Mouse (Mus musculus) embryonic facial prominence, embryonic 13.5 days (tissue): ENCODE results near the gene Agap1. TPM values are rescaled to one million over a fixed set of nuclear protein-coding genes. Genes with fewer than 3 reads are reported as not detected.

ENCODE experiments used
- ATAC-seq: fragments of 200-750 bp; cut with Nextera tagmentation; 2 replicates; pipeline ENCODE4 v1.8.0; 2017; ENCODE audit warnings: low read depth; ENCODE audit not compliant: insufficient number of reproducible peaks, insufficient read depth, low FRiP score, low TSS enrichment
- H3K27ac ChIP-seq: fragments of 300-500 bp; sonication (generic); 2 replicates; pipeline ENCODE4 v1.5.1; 2015; ENCODE audit warnings: moderate library complexity, mild to moderate bottlenecking, inconsistent platforms
- H3K27me3 ChIP-seq: fragments of 300-500 bp; sonication (generic); 2 replicates; pipeline ENCODE4 v1.6.1; 2015; ENCODE audit warnings: mild to moderate bottlenecking, inconsistent platforms
- H3K36me3 ChIP-seq: fragments of 300-500 bp; sonication (generic); 2 replicates; pipeline ENCODE4 v1.6.1; 2015; ENCODE audit warnings: mild to moderate bottlenecking, inconsistent platforms
- H3K4me1 ChIP-seq: fragments of 300-500 bp; sonication (generic); 2 replicates; pipeline ENCODE4 v1.6.1; 2015; ENCODE audit warnings: inconsistent platforms
- H3K4me2 ChIP-seq: fragments of 300-500 bp; sonication (generic); 2 replicates; pipeline ENCODE4 v1.6.1; 2015; ENCODE audit warnings: moderate library complexity, mild to moderate bottlenecking, inconsistent platforms
- H3K4me3 ChIP-seq: fragments of 300-500 bp; sonication (generic); 2 replicates; pipeline ENCODE4 v1.5.1; 2015; ENCODE audit warnings: mild to moderate bottlenecking, inconsistent platforms
- H3K9ac ChIP-seq: fragments of 300-500 bp; sonication (generic); 2 replicates; pipeline ENCODE4 v1.6.1; 2015; ENCODE audit warnings: mild to moderate bottlenecking, inconsistent platforms
- H3K9me3 ChIP-seq: fragments of 300-500 bp; sonication (generic); 2 replicates; pipeline ENCODE4 v1.6.1; 2016; ENCODE audit warnings: inconsistent platforms
- WGBS: fragments of 180-500 bp; shearing (Covaris S2); methylation state at CpG from one replicate; pipeline ENCODE4 v1.1.7; 2015; ENCODE audit warnings: mixed read lengths; 5-methylcytosine and 5-hydroxymethylcytosine counted together
- polyA plus RNA-seq: library from polyadenylated mRNA; unstranded; fragments of >200 nt; fragmentation: Nextera tagmentation; extraction: Ambion mirVana; gene quantifications from 2 replicates; pipeline ENCODE4 v1.2.1, GENCODE M21; 2015

The Agap1 gene
- polyA plus RNA-seq, 1 experiment from 2014 or later: 14.4 TPM

- Histone ChIP-seq H3K9ac (peak overlapping the region; percentile 17; the same call in 1 of the 2 replicates), H3K4me3 (no peak overlapping the region), H3K4me1 (peaks cover 16% of the 10 kb centered on the region), H3K27me3 (no peaks in the 10 kb centered on the region), H3K36me3 (0 out of 2 replicates have a peak, but pooled peaks cover 3% of the 10 kb centered on the region), H3K9me3 (no peaks in the 10 kb centered on the region), H3K27ac (peak overlapping the region; percentile 35; the same call in 1 of the 2 replicates), H3K4me2 (peak overlapping the region; percentile 15; the same call in 1 of the 2 replicates)
- no peak for ATAC-seq
- 20% methylated on average over 14 of the region's 14 CpGs for WGBS
Observed at GRCm38 (mm10) chr1:89816487-89817206, 362.0 kb downstream of the Agap1 start.

- H3K36me3 ChIP-seq: no peaks in the 10 kb centered on the region
- no peak overlapping the region for H3K9ac ChIP-seq
- H3K4me1 ChIP-seq: peaks cover 13% of the 10 kb centered on the region
- no peak overlapping the region for H3K4me2 ChIP-seq
- no peaks in the 10 kb centered on the region for H3K27me3 ChIP-seq
- 60% methylated on average over 4 of the region's 4 CpGs for WGBS
- H3K4me3 ChIP-seq: no peak overlapping the region
- H3K27ac ChIP-seq: no peak overlapping the region
- ATAC-seq: no peak
- no peaks in the 10 kb centered on the region for H3K9me3 ChIP-seq
Observed at GRCm38 (mm10) chr1:89821822-89822221, 367.2 kb downstream of the Agap1 start.

GRCm38 (mm10) chr1:89822431-89822830 is 367.8 kb downstream of the Agap1 start:
- no peaks in the 10 kb centered on the region for H3K9me3 ChIP-seq
- H3K4me3 ChIP-seq: no peak overlapping the region
- no peak for ATAC-seq
- H3K36me3 ChIP-seq: no peaks in the 10 kb centered on the region
- no peaks in the 10 kb centered on the region for H3K27me3 ChIP-seq
- 65% methylated on average over 3 of the region's 3 CpGs for WGBS
- no peak overlapping the region for H3K4me2 ChIP-seq
- H3K4me1 ChIP-seq: peaks cover 9% of the 10 kb centered on the region
- no peak overlapping the region for H3K9ac ChIP-seq
- no peak overlapping the region for H3K27ac ChIP-seq

GRCm38 (mm10) chr1:89823036-89823435 is 368.4 kb downstream of the Agap1 start:
- Histone ChIP-seq H3K4me3 (no peak overlapping the region), H3K4me1 (0 out of 2 replicates have a peak, but pooled peaks cover 6% of the 10 kb centered on the region), H3K27ac (no peak overlapping the region), H3K9ac (no peak overlapping the region), H3K27me3 (no peaks in the 10 kb centered on the region), H3K4me2 (no peak overlapping the region), H3K36me3 (no peaks in the 10 kb centered on the region), H3K9me3 (no peaks in the 10 kb centered on the region)
- ATAC-seq: no peak
- WGBS: 86% methylated on average over 7 of the region's 7 CpGs

GRCm38 (mm10) chr1:89827051-89827450 is 372.4 kb downstream of the Agap1 start:
- H3K27me3 ChIP-seq: no peaks in the 10 kb centered on the region
- no peak overlapping the region for H3K4me3 ChIP-seq
- H3K9ac ChIP-seq: no peak overlapping the region
- no peak overlapping the region for H3K4me2 ChIP-seq
- H3K4me1 ChIP-seq: 0 out of 2 replicates have a peak, but pooled peaks cover 9% of the 10 kb centered on the region
- no peaks in the 10 kb centered on the region for H3K9me3 ChIP-seq
- 74% methylated on average over 3 of the region's 3 CpGs for WGBS
- H3K36me3 ChIP-seq: no peaks in the 10 kb centered on the region
- ATAC-seq: no peak
- no peak overlapping the region for H3K27ac ChIP-seq

GRCm38 (mm10) chr1:89831095-89831494 is 376.5 kb downstream of the Agap1 start:
- H3K4me3 ChIP-seq: no peak overlapping the region
- WGBS: 83% methylated on average over 1 of the region's 1 CpGs
- no peaks in the 10 kb centered on the region for H3K9me3 ChIP-seq
- no peak overlapping the region for H3K4me2 ChIP-seq
- 0 out of 2 replicates have a peak, but pooled peaks cover 7% of the 10 kb centered on the region for H3K4me1 ChIP-seq
- no peak overlapping the region for H3K9ac ChIP-seq
- no peak overlapping the region for H3K27ac ChIP-seq
- ATAC-seq: no peak
- H3K36me3 ChIP-seq: peaks cover 6% of the 10 kb centered on the region
- no peaks in the 10 kb centered on the region for H3K27me3 ChIP-seq

GRCm38 (mm10) chr1:89844064-89844463 is 389.5 kb downstream of the Agap1 start:
- no peak for ATAC-seq
- H3K27ac ChIP-seq: no peak overlapping the region
- H3K36me3 ChIP-seq: peaks cover 37% of the 10 kb centered on the region
- H3K9ac ChIP-seq: no peak overlapping the region
- 76% methylated on average over 9 of the region's 9 CpGs for WGBS
- H3K4me3 ChIP-seq: no peak overlapping the region
- no peaks in the 10 kb centered on the region for H3K9me3 ChIP-seq
- peaks cover 11% of the 10 kb centered on the region; the same call in 1 of the 2 replicates for H3K27me3 ChIP-seq
- peaks cover 40% of the 10 kb centered on the region for H3K4me1 ChIP-seq
- no peak overlapping the region for H3K4me2 ChIP-seq

GRCm38 (mm10) chr1:89845487-89845886 is 390.9 kb downstream of the Agap1 start:
- no peak for ATAC-seq
- Histone ChIP-seq H3K36me3 (peaks cover 32% of the 10 kb centered on the region), H3K9ac (no peak overlapping the region), H3K4me2 (no peak overlapping the region), H3K27ac (peak overlapping the region; percentile 53), H3K9me3 (no peaks in the 10 kb centered on the region), H3K4me3 (no peak overlapping the region), H3K27me3 (peaks cover 11% of the 10 kb centered on the region; the same call in 1 of the 2 replicates), H3K4me1 (peaks cover 50% of the 10 kb centered on the region)
- WGBS: 70% methylated on average over 4 of the region's 4 CpGs

- Histone ChIP-seq H3K4me2 (0 out of 2 replicates have a peak overlapping the region, but pooled peaks have one; percentile 22), H3K4me3 (no peak overlapping the region), H3K36me3 (peaks cover 26% of the 10 kb centered on the region), H3K27ac (peak overlapping the region; percentile 53), H3K9ac (no peak overlapping the region), H3K27me3 (peaks cover 11% of the 10 kb centered on the region; the same call in 1 of the 2 replicates), H3K4me1 (peaks cover 50% of the 10 kb centered on the region), H3K9me3 (no peaks in the 10 kb centered on the region)
- 14% methylated on average over 9 of the region's 9 CpGs for WGBS
- no peak for ATAC-seq
Observed at GRCm38 (mm10) chr1:89846148-89846547, 391.5 kb downstream of the Agap1 start.

- WGBS: 41% methylated on average over 17 of the region's 17 CpGs
- Histone ChIP-seq H3K9me3 (no peaks in the 10 kb centered on the region), H3K4me3 (no peak overlapping the region), H3K4me2 (no peak overlapping the region; the same call in 1 of the 2 replicates), H3K4me1 (peaks cover 50% of the 10 kb centered on the region), H3K9ac (no peak overlapping the region), H3K27me3 (peaks cover 11% of the 10 kb centered on the region; the same call in 1 of the 2 replicates), H3K27ac (no peak overlapping the region), H3K36me3 (peaks cover 7% of the 10 kb centered on the region; the same call in 1 of the 2 replicates)
- ATAC-seq: no peak
Observed at GRCm38 (mm10) chr1:89848356-89849039, 393.9 kb downstream of the Agap1 start.

- H3K27ac ChIP-seq: peak overlapping the region; percentile 2; the same call in 1 of the 2 replicates
- H3K4me2 ChIP-seq: no peak overlapping the region; the same call in 1 of the 2 replicates
- WGBS: 59% methylated on average over 23 of the region's 23 CpGs
- no peaks in the 10 kb centered on the region for H3K36me3 ChIP-seq
- no peak overlapping the region for H3K9ac ChIP-seq
- peaks cover 11% of the 10 kb centered on the region; the same call in 1 of the 2 replicates for H3K27me3 ChIP-seq
- H3K9me3 ChIP-seq: no peaks in the 10 kb centered on the region
- H3K4me3 ChIP-seq: no peak overlapping the region
- ATAC-seq: no peak
- peaks cover 50% of the 10 kb centered on the region for H3K4me1 ChIP-seq
Observed at GRCm38 (mm10) chr1:89849151-89849860, 394.7 kb downstream of the Agap1 start.
